Mouse (Mus musculus): ENCODE measurements around the gene Akr1cl.
"Not testable (repeated sequence)": the region's sequence is repeated elsewhere in the genome, so short reads cannot be mapped to it uniquely, and the experiment has no call there.

Gene Akr1cl

DNA sequence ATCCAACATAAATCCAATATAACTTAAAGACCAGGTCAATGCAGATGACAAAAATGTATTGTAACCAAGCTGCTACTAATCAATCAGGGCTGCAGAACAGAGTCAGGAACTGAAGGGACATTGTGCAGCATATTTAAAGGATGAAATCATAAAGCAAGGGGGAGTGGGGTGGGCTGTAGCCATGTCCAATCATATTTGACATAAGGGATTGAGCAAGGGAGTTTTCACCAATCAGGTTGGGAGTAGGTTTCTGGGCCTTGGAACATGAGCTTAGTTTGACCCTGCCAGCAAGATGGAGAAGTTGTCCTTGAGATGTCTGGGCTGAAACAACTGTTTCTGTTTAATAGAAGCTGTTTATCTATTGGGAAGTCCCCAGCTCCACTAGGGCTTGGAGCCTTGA is at the start of gene Akr1cl:
TSS of gene Akr1cl (minus strand) at position 119 of the 400 bp plus-strand sequence.
- DNase-seq: no peak

DNA sequence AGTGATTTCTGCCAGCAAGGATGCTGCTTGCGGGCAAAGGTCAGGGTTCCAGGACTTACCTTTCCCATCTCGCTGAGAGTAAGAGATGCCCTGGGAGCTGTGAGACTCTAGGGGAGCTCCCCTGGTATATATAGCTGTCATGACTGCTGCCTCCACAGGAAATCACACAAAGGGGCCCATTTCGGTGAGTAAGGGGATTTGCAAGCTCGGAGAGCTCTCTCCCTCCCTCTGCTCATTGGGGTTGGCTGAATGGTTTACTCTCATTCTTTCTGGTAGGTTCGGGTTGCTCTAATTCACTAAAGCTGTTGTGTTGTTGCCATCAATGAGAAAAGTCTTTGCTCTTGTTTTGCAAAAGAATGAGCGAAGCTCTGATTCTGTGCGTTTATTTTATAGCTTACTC is 49.6 kb upstream of the Akr1cl start, which contains the start of gene Crygb:
TSS of gene Crygb (minus strand) at position 101 of the 400 bp plus-strand sequence.
- DNase-seq: no peak

DNA sequence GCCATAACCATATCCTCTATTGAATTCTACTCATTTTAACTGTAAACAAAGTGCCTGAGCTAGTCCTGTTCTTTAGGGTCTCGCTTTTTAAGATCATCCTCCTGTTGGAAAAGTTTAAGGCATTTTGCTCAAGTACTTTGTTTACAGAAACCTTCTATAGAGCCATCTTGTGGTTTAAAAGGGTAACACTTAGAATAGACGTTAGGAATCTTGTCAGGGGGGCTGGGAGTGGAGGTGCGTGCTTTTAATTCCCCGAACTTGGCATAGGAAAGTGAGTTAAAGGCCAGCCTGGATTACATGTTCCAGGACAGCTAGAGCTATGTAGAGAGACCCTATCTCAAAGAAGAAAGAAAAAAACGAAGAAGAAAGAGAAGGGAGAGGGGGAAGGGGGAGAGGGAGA is 43.0 kb upstream of the Akr1cl start:
- DNase-seq: no peak

DNA sequence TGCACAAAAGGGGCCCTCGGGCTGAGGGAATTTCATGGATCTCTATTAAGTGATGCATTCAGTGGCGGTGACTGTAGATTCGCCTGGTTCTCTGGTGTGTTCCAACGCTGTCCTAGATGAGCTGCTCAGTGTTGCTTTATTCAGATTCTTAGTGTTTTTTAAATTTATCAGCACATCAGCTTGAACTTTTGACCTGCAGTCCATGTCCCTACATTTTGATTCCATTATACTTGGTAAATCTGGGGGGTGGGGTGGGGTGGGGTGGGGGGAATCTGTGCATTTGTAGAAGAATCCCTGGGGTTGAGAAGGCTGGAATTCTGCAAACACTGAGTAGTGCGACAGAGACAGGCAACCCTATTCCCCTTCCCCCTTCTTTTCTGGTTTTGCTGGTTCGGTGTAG is 41.0 kb upstream of the Akr1cl start, which contains the start of gene Crygc:
TSS of gene Crygc (minus strand) at position 101 of the 400 bp plus-strand sequence.
- DNase-seq: no peak

DNA sequence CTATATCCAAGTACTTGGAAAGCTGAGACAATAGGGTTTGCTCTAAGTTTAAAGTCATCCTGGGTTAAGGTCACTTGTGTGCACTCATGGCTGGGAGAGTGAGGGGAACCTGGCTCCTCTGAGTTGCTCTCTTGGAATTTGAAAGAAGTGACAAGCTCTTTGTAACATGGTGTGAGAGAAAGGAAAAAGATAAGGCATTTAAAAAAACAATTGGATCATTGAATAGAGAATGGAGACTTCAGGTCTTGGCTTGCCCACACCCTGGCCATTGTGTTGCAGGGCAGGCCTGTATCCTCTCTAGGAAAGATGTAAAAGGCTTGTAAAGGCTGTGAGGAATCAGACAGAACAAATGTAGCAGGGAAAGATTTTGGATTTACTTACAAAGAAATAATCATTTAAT is 35.3 kb upstream of the Akr1cl start:
- DNase-seq: no peak

DNA sequence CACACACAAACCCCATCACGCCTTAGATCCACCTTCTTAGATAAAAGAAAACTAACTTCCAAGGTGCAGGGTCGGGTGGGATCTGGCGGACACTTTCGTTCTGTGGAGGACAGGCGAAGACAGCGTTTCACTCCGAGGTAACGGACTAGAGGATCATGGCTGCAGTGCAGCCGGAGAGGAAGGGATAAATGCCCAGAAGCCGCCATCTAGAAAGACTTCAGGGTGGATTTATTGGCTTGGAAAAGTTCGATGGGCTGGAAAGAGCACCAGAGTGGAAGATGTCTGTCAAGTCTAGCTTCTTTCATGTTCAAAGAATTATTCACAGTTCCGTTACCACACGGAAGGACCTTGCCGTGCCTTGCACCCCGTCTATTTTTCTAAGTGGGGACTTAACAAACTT is 31.6 kb upstream of the Akr1cl start:
- peak in 1 of 2 experiments; percentile 7 for DNase-seq

DNA sequence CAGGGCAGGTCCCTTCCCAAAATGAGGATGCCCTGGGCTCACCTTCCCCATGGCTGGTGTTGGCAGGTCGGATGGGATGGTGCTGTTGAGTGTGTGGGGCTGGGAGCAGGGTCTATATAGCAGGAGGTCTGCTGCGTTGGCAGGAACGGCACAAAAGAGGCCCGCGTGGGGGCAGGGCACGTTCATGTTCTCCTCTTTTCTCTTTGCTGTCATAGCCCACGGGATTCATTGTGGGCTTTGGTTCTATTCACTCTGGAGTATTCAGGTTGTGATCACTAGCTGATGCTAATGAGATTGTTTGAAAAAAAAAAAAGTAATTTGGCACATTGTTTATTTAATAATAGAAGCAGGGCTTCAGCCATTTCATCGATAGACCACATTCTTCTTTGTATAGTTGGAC is 30.8 kb upstream of the Akr1cl start, which contains the start of gene Crygd:
TSS of gene Crygd (minus strand) at position 101 of the 400 bp plus-strand sequence.
- DNase-seq: no peak

DNA sequence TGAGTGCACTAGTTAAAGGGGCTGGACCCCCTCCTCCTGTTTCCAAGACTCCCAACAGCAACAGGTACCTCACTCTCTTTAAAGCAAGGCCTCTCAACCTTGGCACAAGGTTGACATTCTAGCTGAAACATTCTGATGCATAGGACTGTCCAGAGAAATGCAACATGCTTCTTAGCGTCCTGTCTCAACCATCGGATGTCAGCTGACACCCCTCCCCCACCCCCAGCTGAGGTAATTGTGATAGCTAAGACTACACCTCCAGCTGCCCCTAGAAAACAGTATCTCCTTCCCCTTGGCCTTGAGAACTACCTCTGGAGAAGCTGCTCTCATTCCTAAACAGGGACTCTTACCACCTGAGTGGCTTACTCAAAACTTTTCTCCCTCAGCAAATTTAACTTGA is 19.6 kb upstream of the Akr1cl start:
- no peak for DNase-seq

DNA sequence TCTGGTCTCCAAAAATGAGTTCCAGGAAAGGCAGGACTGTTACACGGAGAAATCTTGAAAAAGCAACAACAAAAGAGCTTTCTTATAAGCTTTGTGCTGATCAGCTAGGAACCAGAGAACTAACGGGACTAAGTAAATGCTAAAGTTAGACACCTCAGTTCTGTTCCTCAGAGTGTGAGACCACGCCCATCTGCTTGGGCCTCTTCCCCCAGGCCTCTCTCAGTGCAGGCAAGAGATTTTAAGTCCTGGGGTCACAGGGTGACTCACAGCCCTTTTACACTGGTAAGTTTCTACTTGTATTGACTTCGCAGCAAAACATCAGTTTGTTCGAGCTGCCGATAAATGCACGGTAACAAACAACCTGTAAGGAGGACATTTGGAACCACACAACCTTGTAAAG is 19.1 kb upstream of the Akr1cl start:
- no peak for DNase-seq

DNA sequence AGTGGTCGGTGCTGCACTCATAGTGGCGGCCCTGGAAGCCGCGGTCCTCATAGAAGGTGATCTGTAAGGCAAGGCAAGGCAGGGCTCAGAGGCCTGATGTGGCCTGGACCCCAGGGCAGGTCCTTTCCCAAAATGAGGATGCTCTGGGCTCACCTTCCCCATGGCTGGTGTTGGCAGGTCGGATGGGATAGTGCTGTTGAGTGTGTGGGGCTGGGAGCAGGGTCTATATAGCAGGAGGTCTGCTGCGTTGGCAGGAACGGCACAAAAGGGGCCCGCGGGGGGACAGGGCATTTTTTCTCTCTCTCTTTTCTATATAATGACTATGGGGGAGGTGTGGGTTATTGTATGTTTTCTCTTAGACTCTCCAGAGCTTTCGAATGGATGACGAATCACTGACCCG is 18.4 kb upstream of the Akr1cl start, which contains the start of gene Cryge:
TSS of gene Cryge (minus strand) at position 198 of the 400 bp plus-strand sequence.
- not testable (repeated sequence) for DNase-seq

DNA sequence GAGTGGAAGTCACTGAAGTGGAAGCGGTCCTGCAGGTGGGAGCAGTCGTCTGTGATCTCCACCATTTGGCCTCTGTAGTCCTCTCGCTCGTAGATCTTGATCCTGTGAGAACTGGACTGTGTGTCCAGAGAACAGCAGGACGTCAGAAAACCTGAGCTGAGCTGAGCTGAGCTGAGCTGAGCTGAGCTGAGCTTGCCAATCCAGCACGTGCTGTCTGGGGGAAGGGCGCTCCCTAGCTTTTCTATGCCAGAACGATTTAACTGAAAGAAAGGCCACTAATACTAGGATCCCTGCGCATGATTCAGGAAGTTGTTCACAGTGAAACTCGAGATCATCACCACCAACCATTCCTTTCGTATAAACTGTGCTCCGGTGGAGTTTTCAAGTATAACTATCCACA is 16.2 kb upstream of the Akr1cl start:
- DNase-seq: peak; percentile 74 to 76

DNA sequence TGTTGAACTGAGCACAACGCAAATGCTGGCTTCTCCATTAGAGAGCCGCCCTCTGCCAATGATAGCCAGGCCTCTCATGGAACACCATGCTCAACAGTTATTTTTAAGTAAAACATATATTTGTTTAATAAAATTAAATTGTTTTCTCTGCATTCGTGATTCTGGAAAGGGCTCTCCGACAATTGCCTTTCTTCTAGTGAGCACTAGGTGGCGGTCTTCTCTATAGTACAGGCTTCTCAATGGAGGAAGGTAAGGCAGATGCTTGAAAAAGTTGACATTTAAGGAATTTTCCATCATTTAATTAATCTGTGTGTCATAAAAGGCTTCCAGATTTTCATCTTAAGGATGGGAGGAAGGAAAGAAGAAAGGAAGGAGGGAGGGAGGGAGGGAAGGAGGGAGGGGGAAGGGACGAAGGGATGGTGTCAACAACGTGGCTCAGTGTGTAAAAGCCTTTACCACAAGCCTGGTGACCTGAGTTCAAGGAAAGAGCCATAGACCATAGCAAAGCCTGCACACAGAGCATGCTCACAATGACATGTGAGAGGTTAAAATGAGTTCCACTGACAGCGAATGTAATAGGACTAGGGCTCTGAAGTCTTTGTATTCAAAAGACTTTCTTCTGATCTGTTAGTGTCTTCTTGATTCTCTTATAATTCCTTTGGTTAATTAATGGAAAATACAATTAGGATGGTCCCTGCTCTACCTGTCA is 14.0 kb upstream of the Akr1cl start:
- peak; percentile 49 to 55 for DNase-seq

DNA sequence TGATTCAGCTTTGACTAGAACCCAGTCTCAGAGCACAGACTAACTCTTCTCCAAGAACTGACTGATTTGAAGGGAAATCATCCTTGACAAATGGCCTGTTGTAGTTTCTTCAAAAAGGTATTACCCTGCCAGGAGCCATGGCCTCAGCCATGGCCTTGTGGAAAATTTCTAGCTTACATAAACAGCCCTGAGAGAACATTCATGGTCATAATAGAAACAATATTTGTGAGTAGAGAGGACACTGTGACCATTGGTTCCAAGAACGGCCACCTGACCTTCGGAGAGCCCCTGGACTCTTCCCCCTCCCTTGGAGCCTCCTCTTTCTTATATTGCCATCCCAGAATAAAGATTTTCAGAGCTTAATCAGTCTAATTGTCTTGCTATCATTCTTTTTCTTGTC is 10.9 kb upstream of the Akr1cl start:
- DNase-seq: no peak

DNA sequence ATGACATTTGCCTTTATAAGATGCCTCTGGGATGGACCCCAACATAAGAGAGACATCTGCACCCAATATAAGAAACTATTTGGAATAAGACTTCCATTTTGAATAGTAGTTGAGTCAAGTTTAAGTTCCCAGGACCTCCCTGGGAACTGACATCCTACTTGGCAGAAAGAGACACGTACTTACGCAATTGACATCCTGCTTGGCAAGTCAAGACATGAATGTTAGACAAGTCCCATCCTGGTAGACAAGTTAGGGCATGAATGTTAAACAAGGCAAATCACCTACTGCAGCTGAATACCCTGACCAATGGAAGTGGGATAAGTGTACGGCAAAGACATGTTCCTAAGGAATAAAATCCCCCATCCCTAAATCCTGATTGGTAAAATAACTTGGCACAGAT is 9.3 kb upstream of the Akr1cl start:
- no peak for DNase-seq

DNA sequence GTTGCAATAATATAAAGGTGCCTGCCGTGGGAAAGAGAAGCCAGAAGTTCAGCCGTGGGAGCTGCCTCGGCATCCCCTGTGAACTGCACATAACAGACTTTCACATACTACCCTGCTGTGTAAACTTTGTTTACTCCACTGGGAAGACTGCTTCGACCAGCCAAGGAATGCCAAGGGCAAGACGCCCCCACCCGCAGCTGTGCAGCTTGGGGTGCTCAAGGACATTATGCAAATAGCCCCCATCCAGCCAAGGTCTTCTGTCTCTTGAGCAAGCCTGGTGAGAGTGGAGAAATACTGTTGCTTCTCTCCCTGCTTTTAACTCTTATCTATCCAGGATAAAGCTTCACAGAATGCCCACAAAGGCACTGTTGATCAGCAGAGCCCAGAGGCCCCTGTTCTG is 8.2 kb upstream of the Akr1cl start:
- no peak for DNase-seq

DNA sequence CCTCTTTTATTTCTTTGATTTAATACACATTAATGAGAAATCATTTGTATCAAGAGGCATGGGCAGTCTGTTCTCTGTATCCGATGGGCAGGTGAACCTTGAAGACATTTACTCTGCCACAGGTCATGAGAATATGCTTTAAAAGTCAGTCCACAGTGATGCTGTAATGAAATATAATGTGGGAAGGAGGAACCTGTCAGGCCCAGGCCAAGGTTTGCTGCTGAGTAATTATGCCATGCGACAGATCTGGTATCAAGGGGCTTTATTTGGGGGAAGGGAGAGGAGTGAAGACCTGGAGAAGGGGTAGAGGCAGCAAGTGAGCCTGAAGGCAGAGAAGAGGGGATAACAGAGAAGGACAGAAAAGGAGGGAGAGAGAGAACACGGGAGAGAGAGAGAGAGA is 7.1 kb upstream of the Akr1cl start:
- DNase-seq: no peak

DNA sequence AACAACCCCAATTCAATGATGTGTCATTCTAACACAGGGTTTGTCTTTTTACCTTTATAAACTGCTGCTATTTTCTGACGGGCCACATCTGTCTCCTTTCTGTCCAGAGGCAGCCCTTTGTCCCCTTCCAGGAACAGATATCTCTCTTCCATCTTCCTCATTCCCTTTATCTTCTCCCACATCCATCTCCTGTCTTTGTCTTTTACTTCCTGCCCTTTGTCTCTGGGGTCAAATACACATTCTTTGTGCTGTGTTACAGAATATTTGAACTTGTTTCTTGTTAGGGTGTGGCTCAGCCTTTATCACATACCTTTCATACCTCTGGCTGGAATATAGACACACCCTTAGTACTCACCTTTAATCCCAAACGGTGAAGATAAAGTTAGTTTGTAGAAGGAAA is 5.0 kb upstream of the Akr1cl start:
- no peak for DNase-seq

DNA sequence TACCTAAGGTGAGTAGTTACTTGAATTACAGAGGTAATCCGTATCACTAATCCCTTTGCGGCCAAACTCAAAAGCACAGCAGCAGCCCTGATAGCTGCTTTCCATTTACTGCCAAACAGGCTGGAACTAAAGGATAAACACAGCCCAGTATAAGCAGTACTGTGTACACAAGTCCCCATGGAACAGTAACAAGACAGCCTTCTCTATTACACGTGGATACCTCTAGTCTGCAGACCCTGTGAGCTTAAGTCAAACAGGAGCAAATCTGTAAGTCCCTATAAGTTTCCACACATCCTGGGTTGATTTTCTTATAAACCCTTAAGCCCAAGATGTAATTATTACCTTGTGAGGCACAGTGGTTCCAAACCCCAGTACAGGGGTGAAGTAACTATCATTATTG is 3.0 kb upstream of the Akr1cl start:
- no peak for DNase-seq

DNA sequence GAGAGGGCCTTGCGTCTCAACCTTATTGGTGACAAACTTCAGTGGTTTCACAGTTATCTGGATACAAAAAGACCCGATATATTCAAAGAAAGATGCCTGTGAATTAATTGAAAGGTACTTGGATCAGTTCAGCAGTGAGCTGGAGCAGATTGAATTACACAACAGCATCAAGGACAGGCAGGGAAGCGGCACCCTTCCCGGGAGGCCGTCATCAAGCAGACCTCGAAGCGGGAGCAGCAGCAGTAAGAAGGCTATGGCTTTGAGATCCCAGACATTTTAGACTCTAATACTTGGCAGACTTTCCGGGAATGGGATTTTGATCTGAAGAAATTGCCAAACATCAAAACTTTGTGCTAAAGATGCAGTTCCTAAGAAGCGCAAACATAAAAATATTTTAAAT is 4.4 kb downstream of the Akr1cl start:
- peak in 1 of 2 experiments; percentile 11 for DNase-seq

DNA sequence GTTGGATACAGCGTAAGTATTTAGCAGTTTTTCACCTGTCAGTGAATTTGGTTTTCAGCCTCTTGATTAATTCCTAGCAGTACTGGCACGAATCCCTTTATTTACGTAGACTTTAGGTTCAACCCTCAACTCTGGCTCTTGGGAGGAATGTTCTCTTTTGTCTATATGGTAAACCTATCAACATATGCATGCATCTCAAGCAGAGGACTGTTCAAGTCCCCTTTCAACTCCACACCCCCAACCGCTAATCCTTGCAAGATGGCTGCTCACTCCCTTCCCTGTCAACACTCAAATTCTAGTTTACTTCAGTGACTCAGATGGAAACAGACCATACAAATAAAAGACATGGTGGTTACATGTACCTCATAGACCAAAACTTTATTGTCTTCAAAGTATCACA is 19.8 kb downstream of the Akr1cl start:
- DNase-seq: no peak

DNA sequence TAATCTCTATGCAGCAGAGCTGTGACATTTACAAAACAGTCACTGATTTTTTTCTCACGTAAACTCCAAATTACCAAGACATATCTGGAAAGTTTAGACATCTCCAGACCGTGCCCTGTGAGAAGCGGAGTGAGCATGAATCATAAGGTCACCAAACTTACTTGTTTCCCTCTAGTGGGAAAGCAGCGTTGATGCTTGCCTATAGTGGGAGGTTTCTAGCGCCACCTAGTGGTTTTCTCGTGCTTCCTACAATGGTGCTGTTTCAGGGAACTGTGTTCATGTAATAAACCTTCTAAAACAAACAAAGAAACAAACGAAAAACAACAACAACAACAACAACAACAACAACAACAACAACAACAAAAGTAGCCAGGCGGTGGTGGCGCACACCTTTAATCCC is 22.4 kb downstream of the Akr1cl start:
- DNase-seq: peak; percentile 75 to 80

DNA sequence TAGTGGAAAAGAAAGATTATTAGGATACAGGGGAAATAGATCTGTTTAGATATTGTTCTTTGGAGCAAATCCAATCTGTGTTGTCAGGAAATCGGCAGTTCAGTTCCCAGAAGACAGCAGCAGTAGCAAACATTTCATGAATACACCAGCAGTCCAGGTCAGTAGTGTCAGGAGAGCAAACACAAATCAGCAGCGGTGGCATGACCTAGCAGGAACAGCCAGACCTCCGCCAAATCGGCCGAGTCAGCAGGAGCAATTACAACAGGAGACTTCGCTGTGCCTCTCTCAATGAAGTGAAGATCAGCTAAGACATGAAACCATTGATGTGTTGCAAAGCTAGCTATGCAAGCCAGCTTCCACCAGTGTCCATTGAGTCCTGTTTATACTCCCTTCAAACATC is 27.0 kb downstream of the Akr1cl start:
- no peak for DNase-seq

DNA sequence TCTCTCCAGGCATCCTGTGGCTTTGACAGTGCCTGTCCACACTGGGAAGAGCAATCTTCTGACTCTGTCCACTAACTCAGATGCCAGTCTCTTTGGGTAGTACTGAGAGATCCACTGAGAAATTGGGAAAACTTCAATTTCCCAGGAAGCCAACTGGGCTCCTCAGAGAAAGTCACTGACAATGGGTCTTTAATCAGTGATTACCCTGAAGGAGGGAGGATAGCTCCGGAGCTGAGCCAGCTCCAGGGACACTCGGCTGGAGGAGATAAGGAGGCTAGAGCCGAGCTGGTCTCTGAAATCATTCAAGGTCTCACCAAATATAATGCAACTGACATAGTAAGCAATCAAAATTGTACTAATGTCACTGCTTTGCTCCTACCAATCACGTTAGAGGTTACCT is 28.0 kb downstream of the Akr1cl start:
- DNase-seq: no peak

DNA sequence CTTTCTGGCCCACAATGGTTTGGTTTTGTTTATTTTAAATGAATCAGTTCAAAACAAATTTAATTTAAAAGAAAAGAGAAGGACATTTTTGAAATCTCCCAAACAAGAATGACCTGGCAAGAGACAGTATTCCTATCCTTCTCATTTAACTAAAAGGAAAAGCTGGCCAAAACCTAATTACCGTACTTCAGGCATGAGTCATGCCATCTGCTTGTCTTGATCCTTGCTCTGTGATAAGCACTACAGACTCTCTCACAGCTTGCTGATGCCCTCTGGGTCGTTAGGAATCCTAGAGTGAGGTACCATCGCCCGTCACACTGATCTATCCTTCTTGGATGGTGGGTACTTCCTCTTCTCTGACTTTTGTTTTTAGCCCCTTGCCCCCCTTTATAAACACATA is 39.4 kb downstream of the Akr1cl start:
- DNase-seq: peak; percentile 15 to 49

DNA sequence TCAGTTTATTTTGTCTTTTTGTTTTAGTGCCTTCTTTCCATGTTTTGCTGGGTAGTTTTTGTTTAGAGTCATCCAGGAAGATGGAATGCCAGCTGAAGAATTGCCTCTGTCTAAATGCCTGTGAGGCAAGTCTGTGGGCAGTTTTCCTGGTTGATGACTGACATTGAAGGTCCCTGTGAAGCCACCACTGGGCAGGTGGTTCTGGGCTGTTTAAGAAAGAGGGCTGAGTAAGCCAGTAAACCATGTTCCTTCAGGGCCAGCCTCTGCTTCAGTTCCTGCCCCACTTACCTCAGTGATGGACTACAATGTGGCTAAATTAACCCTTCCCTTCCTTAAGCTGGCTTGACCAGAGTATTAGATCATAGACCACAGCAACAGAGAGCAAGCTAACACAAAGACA is 44.4 kb downstream of the Akr1cl start:
- DNase-seq: no peak
